In the genomic region with DNA sequence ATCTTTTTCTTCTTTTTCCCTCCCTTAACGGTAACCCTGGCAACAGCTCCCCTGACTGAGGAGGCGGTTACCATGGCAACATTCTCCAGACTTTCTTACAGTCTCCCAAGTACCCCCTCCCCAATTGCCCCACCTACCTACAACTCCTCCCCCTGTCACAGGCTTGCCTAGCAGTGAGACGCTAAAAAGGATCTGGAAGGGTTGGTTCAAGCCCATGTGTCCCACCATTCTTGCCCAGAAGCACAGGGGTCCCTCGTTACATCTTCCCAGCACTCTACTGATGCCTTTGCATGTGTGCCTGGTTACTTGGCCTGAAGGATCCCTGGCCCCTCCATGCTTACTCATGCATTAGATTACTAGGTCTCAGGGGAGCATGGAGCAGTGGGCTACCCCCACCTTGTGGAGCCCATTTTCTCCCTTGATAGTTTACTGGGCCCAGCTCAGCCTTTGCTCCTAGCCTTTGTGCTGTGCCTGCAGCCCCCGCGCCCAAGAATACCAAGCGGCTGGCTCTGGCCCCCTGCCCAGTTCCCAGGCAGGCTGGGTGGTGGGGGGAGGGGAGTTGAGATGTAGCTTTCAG, we compare ENCODE assay signal across 10 mouse cellular contexts. TPM values are rescaled to one million over a fixed set of nuclear protein-coding genes. Genes with fewer than 3 reads are reported as not detected.
A peak's percentile ranks its signal among the peaks of the same experiment; 100 is the strongest.
DNase-seq lines count a peak whose midpoint lies in the region; ATAC-seq and TF ChIP-seq lines count a peak whose summit lies in the region.
"Had no signal": no experiment of that assay in that cellular context is flagged by ENCODE, and none has a peak within 500 bp of the region (broad histone marks: within the 10 kb centered on the region; RNA-seq: fewer than 3 reads in every experiment).

No protein-coding gene starts in this region.

- intact Hi-C loops in left cerebral cortex, postnatal 10 days (cut with DNase I): no loop called here

- H3K4me3 ChIP-seq in heart, embryonic 14.5 days (ENCODE audit: control insufficient read depth in 1 of 2, insufficient read depth in 1 of 2, low read depth in 1 of 2, low read length in 2 of 2): no peak overlapping the region
- H3K4me3 ChIP-seq in heart, embryonic 16.5 days (ENCODE audit: low read length): no peak overlapping the region
- H3K4me3 ChIP-seq in lung, postnatal 0 days (ENCODE audit: low read depth, low read length): no peak overlapping the region

- peak; percentile 20; the same call in 1 of the 2 replicates for ATAC-seq in heart, embryonic 14.5 days (ENCODE audit: insufficient number of reproducible peaks, insufficient read depth, low FRiP score, low read depth)
- 0 out of 2 replicates have a peak, but pooled peaks have one; percentile 20 for ATAC-seq in heart, embryonic 16.5 days (replicated peaks; ENCODE audit: extremely low read depth, insufficient read depth, low FRiP score)
- no peak for ATAC-seq in lung, postnatal 0 days

- WGBS in heart, embryonic 14.5 days: 40% methylated on average over 7 of the region's 7 CpGs
- 41% methylated on average over 7 of the region's 7 CpGs for WGBS in heart, embryonic 16.5 days
- WGBS in lung, postnatal 0 days: 39% methylated on average over 7 of the region's 7 CpGs

- no peak for TF ChIP-seq EP300 in lung, postnatal 0 days (IDR thresholded peaks at IDR 0.05)

- DNase-seq in heart, adult 8-10 months (ENCODE audit: low spot score): no peak
- DNase-seq in cerebellum, adult 9-10 months: peak; percentile 78
- DNase-seq in left cerebral cortex, postnatal 10 days (ENCODE audit: extremely low spot score in 1 of 2, low spot score in 2 of 2): peak; percentile 87 to 88
- peak; percentile 75 for DNase-seq in retina, embryonic 14.5 days (ENCODE audit: low spot score)
- DNase-seq in adrenal gland, adult 2 months: no peak
- no peak for DNase-seq in lung, postnatal 0 days (ENCODE audit: low spot score)

- TF ChIP-seq CTCF in lung, postnatal 0 days (IDR thresholded peaks at IDR 0.05): no peak

- no peaks in the 10 kb centered on the region for H3K27me3 ChIP-seq in heart, embryonic 14.5 days (ENCODE audit: control insufficient read depth, insufficient read depth, low read length)
- H3K27me3 ChIP-seq in heart, embryonic 16.5 days (ENCODE audit: control insufficient read depth, insufficient read depth, low read length): no peaks in the 10 kb centered on the region
- no peaks in the 10 kb centered on the region for H3K27me3 ChIP-seq in lung, postnatal 0 days (replicated peaks; ENCODE audit: insufficient read depth, low read length)

- H3K4me2 ChIP-seq in heart, embryonic 14.5 days (ENCODE audit: low read length): peak overlapping the region; percentile 12; the same call in 1 of the 2 replicates
- no peak overlapping the region for H3K4me2 ChIP-seq in heart, embryonic 16.5 days (ENCODE audit: low read depth, low read length)
- H3K4me2 ChIP-seq in lung, postnatal 0 days (replicated peaks; ENCODE audit: low read depth, low read length): no peak overlapping the region

- H3K9me3 ChIP-seq in heart, embryonic 14.5 days (ENCODE audit: control insufficient read depth, low read length): no peaks in the 10 kb centered on the region
- no peaks in the 10 kb centered on the region for H3K9me3 ChIP-seq in heart, embryonic 16.5 days (replicated peaks; ENCODE audit: control insufficient read depth, low read length)
- no peaks in the 10 kb centered on the region for H3K9me3 ChIP-seq in lung, postnatal 0 days (ENCODE audit: low read length)

- no peak overlapping the region for H3K9ac ChIP-seq in heart, embryonic 14.5 days (ENCODE audit: low read length)
- H3K9ac ChIP-seq in heart, embryonic 16.5 days (ENCODE audit: low read length): peak overlapping the region; percentile 3; the same call in 1 of the 2 replicates
- H3K9ac ChIP-seq in lung, postnatal 0 days (replicated peaks; ENCODE audit: low read depth): no peak overlapping the region

- H3K36me3 ChIP-seq in heart, embryonic 14.5 days (ENCODE audit: control insufficient read depth, insufficient read depth, low read length): peaks cover 61% of the 10 kb centered on the region
- peaks cover 36% of the 10 kb centered on the region for H3K36me3 ChIP-seq in heart, embryonic 16.5 days (ENCODE audit: control insufficient read depth, insufficient read depth)
- H3K36me3 ChIP-seq in lung, postnatal 0 days (ENCODE audit: insufficient read depth, low read length): peaks cover 26% of the 10 kb centered on the region

- peaks cover 42 to 55% of the 10 kb centered on the region in 2 experiments for H3K4me1 ChIP-seq in heart, embryonic 14.5 days (ENCODE audit: control insufficient read depth in 2 of 2, insufficient read depth in 2 of 2, low read length in 2 of 2)
- H3K4me1 ChIP-seq in heart, embryonic 16.5 days (ENCODE audit: control insufficient read depth, insufficient read depth, low read length): peaks cover 51% of the 10 kb centered on the region
- peaks cover 9% of the 10 kb centered on the region; the same call in 1 of the 2 replicates for H3K4me1 ChIP-seq in lung, postnatal 0 days (ENCODE audit: insufficient read depth, low read depth, low read length)

- H3K27ac ChIP-seq in heart, embryonic 14.5 days (replicated peaks in 1 of 2; ENCODE audit: control insufficient read depth in 1 of 2, insufficient read depth in 1 of 2, low read depth in 2 of 2, low read length in 2 of 2): peak overlapping the region; percentile 49 to 92
- H3K27ac ChIP-seq in heart, embryonic 16.5 days (ENCODE audit: low read length): peak overlapping the region; percentile 85
- H3K27ac ChIP-seq in lung, postnatal 0 days (ENCODE audit: low read length): no peak overlapping the region

RNA-seq across cellular contexts. Expression of a gene that starts 5.6 kb away (rescaled TPM):
- 160 and 166 TPM in 2 replicates for polyA plus RNA-seq in heart, embryonic 14.5 days (2014; fragmentation: Nextera tagmentation; extraction: Ambion mirVana)
- total RNA-seq in heart, adult 8-10 months (2022): 10 to 100 TPM; 41.7 to 74.1 (median 60.0) TPM
- 181 and 193 TPM in 2 replicates for polyA plus RNA-seq in heart, embryonic 16.5 days (2015; fragmentation: Nextera tagmentation; extraction: Ambion mirVana)
- 100 to 1,000 TPM; 368 TPM for total RNA-seq in left cerebral cortex, postnatal 10 days (2021)
- 10 to 100 TPM; 68.0 to 71.3 TPM for total RNA-seq in adrenal gland, adult 2 months (2021)
- polyA plus RNA-seq in adrenal gland, adult 2 months (2012; rRNA removed): 22.1 and 24.5 TPM in 2 replicates
- 114 and 118 TPM in 2 replicates for polyA plus RNA-seq in lung, postnatal 0 days (2015; fragmentation: Nextera tagmentation; extraction: Ambion mirVana)

RNA-seq across cellular contexts. Expression of a gene that starts 18.7 kb away (rescaled TPM):
- 138 and 148 TPM in 2 replicates for polyA plus RNA-seq in heart, embryonic 14.5 days (2014; fragmentation: Nextera tagmentation; extraction: Ambion mirVana)
- 1 to 10 TPM; 2.5 to 6.9 (median 3.7) TPM for total RNA-seq in heart, adult 8-10 months (2022)
- polyA plus RNA-seq in heart, embryonic 16.5 days (2015; fragmentation: Nextera tagmentation; extraction: Ambion mirVana): 106 and 108 TPM in 2 replicates
- total RNA-seq in left cerebral cortex, postnatal 10 days (2021): 1 to 10 TPM in 1 of 2 experiments, under 1 TPM in 1; 0.49 to 1.3 TPM
- under 1 TPM; 0.31 to 0.46 TPM for total RNA-seq in adrenal gland, adult 2 months (2021)
- 0.13 and 0.24 TPM in 2 replicates for polyA plus RNA-seq in adrenal gland, adult 2 months (2012; rRNA removed)
- polyA plus RNA-seq in lung, postnatal 0 days (2015; fragmentation: Nextera tagmentation; extraction: Ambion mirVana): 2.5 TPM in 2 replicates
- total RNA-seq: neutrophil, adult 5-6 weeks had no signal

RNA-seq across cellular contexts. Expression of a gene that starts 53.1 kb away (rescaled TPM):
- 101 and 104 TPM in 2 replicates for polyA plus RNA-seq in heart, embryonic 14.5 days (2014; fragmentation: Nextera tagmentation; extraction: Ambion mirVana)
- total RNA-seq in heart, adult 8-10 months (2022): 100 to 1,000 TPM; 120 to 132 (median 125) TPM
- polyA plus RNA-seq in heart, embryonic 16.5 days (2015; fragmentation: Nextera tagmentation; extraction: Ambion mirVana): 117 and 129 TPM in 2 replicates
- total RNA-seq in left cerebral cortex, postnatal 10 days (2021): 10 to 100 TPM; 87.0 to 88.0 TPM
- total RNA-seq in adrenal gland, adult 2 months (2021): 100 to 1,000 TPM; 110 to 120 TPM
- polyA plus RNA-seq in adrenal gland, adult 2 months (2012; rRNA removed): 61.1 and 64.8 TPM in 2 replicates
- 93.7 and 96.6 TPM in 2 replicates for polyA plus RNA-seq in lung, postnatal 0 days (2015; fragmentation: Nextera tagmentation; extraction: Ambion mirVana)

RNA-seq across cellular contexts. Expression of a gene that starts 57.3 kb away (rescaled TPM):
- 0.23 and 0.26 TPM in 2 replicates for polyA plus RNA-seq in heart, embryonic 14.5 days (2014; fragmentation: Nextera tagmentation; extraction: Ambion mirVana)
- not detected for total RNA-seq in heart, adult 8-10 months (2022)
- polyA plus RNA-seq in heart, embryonic 16.5 days (2015; fragmentation: Nextera tagmentation; extraction: Ambion mirVana): 0.16 and 0.17 TPM in 2 replicates
- total RNA-seq in left cerebral cortex, postnatal 10 days (2021): not detected
- 1 to 10 TPM in 1 of 2 experiments, under 1 TPM in 1; 0.62 to 3.6 TPM for total RNA-seq in adrenal gland, adult 2 months (2021)
- polyA plus RNA-seq in adrenal gland, adult 2 months (2012; rRNA removed): 0.90 and 0.91 TPM in 2 replicates
- 0.04 and 0.05 TPM in 2 replicates for polyA plus RNA-seq in lung, postnatal 0 days (2015; fragmentation: Nextera tagmentation; extraction: Ambion mirVana)
- total RNA-seq: neutrophil, adult 5-6 weeks had no signal
- polyA plus RNA-seq: frontal cortex, adult 2 months had no signal

Comparison
In these comparisons a context has a peak if more than half of its experiments do, and no peak if none do; other contexts are left out.
1. DNase-seq: peak in cerebellum, adult 9-10 months (single experiment), left cerebral cortex, postnatal 10 days (2 of 2) and retina, embryonic 14.5 days (single experiment); none in heart, adult 8-10 months (single experiment), adrenal gland, adult 2 months (single experiment) and lung, postnatal 0 days (single experiment).
2. RNA of a gene that starts 18.7 kb away (polyA plus RNA-seq): 138 to 148 TPM in heart, embryonic 14.5 days and 106 to 108 TPM in heart, embryonic 16.5 days; 2.5 TPM in lung, postnatal 0 days and 0.13 to 0.24 TPM in adrenal gland, adult 2 months; every median in the first group is over 10 times any median in the second.